Mouse (Mus musculus) neural tube, embryonic 15.5 days (tissue): ENCODE measurements around the gene Gypa. TPM values are rescaled to one million over a fixed set of nuclear protein-coding genes. Genes with fewer than 3 reads are reported as not detected.

Experiments used
- ATAC-seq: fragments of 200-750 bp; cut with Nextera tagmentation; 2 replicates; pipeline ENCODE4 v1.8.0; 2017; ENCODE audit warnings: mild to moderate bottlenecking, moderate TSS enrichment, moderate library complexity; ENCODE audit not compliant: low FRiP score
- H3K27ac ChIP-seq: fragments of 300-500 bp; sonication (generic); replicated peaks from 2 replicates; pipeline ENCODE4 v1.5.1; 2015; ENCODE audit warnings: mild to moderate bottlenecking, inconsistent platforms
- H3K27me3 ChIP-seq: fragments of 300-500 bp; sonication (generic); replicated peaks from 2 replicates; pipeline ENCODE4 v1.6.1; 2015; ENCODE audit warnings: inconsistent platforms
- H3K36me3 ChIP-seq: fragments of 300-500 bp; sonication (generic); 2 replicates; pipeline ENCODE4 v1.6.1; 2015; ENCODE audit warnings: inconsistent platforms
- H3K4me1 ChIP-seq: fragments of 300-500 bp; sonication (generic); 2 replicates; pipeline ENCODE4 v1.6.1; 2015; ENCODE audit warnings: inconsistent platforms
- H3K4me2 ChIP-seq: fragments of 300-500 bp; sonication (generic); 2 replicates; pipeline ENCODE4 v1.6.1; 2015; ENCODE audit warnings: inconsistent platforms, mild to moderate bottlenecking, moderate library complexity
- H3K4me3 ChIP-seq: fragments of 300-500 bp; sonication (generic); replicated peaks from 2 replicates; pipeline ENCODE4 v1.5.1; 2015; ENCODE audit warnings: mild to moderate bottlenecking, inconsistent platforms
- H3K9ac ChIP-seq: fragments of 300-500 bp; sonication (generic); replicated peaks from 2 replicates; pipeline ENCODE4 v1.6.1; 2015; ENCODE audit warnings: mild to moderate bottlenecking, inconsistent platforms
- H3K9me3 ChIP-seq: fragments of 300-500 bp; sonication (generic); replicated peaks from 2 replicates; pipeline ENCODE4 v1.6.1; 2016; ENCODE audit warnings: inconsistent platforms
- WGBS: fragments of 180-500 bp; shearing (Covaris S2); methylation state at CpG from one replicate; pipeline ENCODE4 v1.1.7; 2015; ENCODE audit warnings: mixed read lengths; 5-methylcytosine and 5-hydroxymethylcytosine counted together
- polyA plus RNA-seq: library from polyadenylated mRNA; unstranded; fragments of >200 nt; fragmentation: Nextera tagmentation; extraction: Ambion mirVana; gene quantifications from 2 replicates; pipeline ENCODE4 v1.2.1, GENCODE M21; 2015

Gene Gypa
- polyA plus RNA-seq, 1 experiment from 2014 or later, result 2.7 TPM

- H3K9ac ChIP-seq, result no peak overlapping the region
- no peaks in the 10 kb centered on the region for H3K9me3 ChIP-seq
- ATAC-seq, result no peak
- no peaks in the 10 kb centered on the region for H3K36me3 ChIP-seq
- no peak overlapping the region for H3K4me3 ChIP-seq
- 69% methylated on average over 3 of the region's 3 CpGs for WGBS
- no peak overlapping the region for H3K27ac ChIP-seq
- H3K4me1 ChIP-seq, result no peaks in the 10 kb centered on the region
- H3K4me2 ChIP-seq, result no peak overlapping the region
- no peaks in the 10 kb centered on the region for H3K27me3 ChIP-seq
Measured at GRCm38 (mm10) chr8:80551303-80551702, 57.7 kb downstream of the Gypa start.

GRCm38 (mm10) chr8:80554991-80555390, 61.4 kb downstream of the Gypa start:
- Histone ChIP-seq H3K27me3 (no peaks in the 10 kb centered on the region), H3K36me3 (no peaks in the 10 kb centered on the region), H3K4me1 (no peaks in the 10 kb centered on the region), H3K4me2 (no peak overlapping the region), H3K9me3 (no peaks in the 10 kb centered on the region), H3K9ac (no peak overlapping the region), H3K27ac (no peak overlapping the region), H3K4me3 (no peak overlapping the region)
- 98% methylated on average over 2 of the region's 2 CpGs for WGBS
- ATAC-seq, result no peak

Other genes starting within 250 kb of the Gypa start
- 0.37 and 0.47 TPM in 2 replicates for gene Frem3, start 117.3 kb downstream of the Gypa start, polyA plus RNA-seq
- gene Smarca5, start 245.7 kb downstream of the Gypa start, polyA plus RNA-seq, result 39.5 and 48.8 TPM in 2 replicates